Mouse (Mus musculus) CH12.LX (cell line): ENCODE measurements around the gene Tead1. TPM values are rescaled to one million over a fixed set of nuclear protein-coding genes. Genes with fewer than 3 reads are reported as not detected.

Experiments
- DNase-seq: peaks from one replicate; pipeline ENCODE4 v3.0.0-alpha.2; 2013; ENCODE audit errors: extremely low read depth
- H3K27ac ChIP-seq: 2 replicates; pipeline ENCODE4 v1.5.1; 2012; ENCODE audit warnings: low read depth, mild to moderate bottlenecking, control low read depth, moderate library complexity; ENCODE audit not compliant: insufficient read depth
- H3K27me3 ChIP-seq: replicated peaks from 2 replicates; pipeline ENCODE3; 2012; ENCODE audit warnings: inconsistent platforms
- H3K36me3 ChIP-seq, 2 experiments: replicated peaks in 1 of 2; 2 replicates each; pipeline versions ENCODE3 to v1.6.1; 2012; ENCODE audit warnings: inconsistent platforms in 1 of 2, low read length in 1 of 2, mild to moderate bottlenecking in 1 of 2, mixed read lengths in 1 of 2, moderate library complexity in 1 of 2; ENCODE audit not compliant: control insufficient read depth in 1 of 2, insufficient read depth in 1 of 2
- H3K4me1 ChIP-seq, 2 experiments: 2 replicates each; pipeline ENCODE4 v1.6.1; 2012; ENCODE audit warnings: inconsistent platforms in 1 of 2, moderate library complexity in 1 of 2; ENCODE audit not compliant: insufficient read depth in 2 of 2, control insufficient read depth in 1 of 2
- H3K4me2 ChIP-seq: 2 replicates; pipeline ENCODE4 v1.6.1; 2012; ENCODE audit warnings: low read depth, mild to moderate bottlenecking, control low read depth; ENCODE audit not compliant: poor library complexity, insufficient read depth, severe bottlenecking
- H3K4me3 ChIP-seq, 3 experiments: fragments of 150-350 bp in 1 of 3; sonication (generic) in 1 of 3; replicated peaks in 1 of 3; 2 replicates each; pipeline versions ENCODE3 to v1.5.1; 2011 to 2012; ENCODE audit warnings: low read depth in 2 of 3, low read length in 2 of 3, mild to moderate bottlenecking in 2 of 3, moderate library complexity in 2 of 3, control low read depth in 1 of 3, improper control_type of control experiment in 1 of 3, inconsistent platforms in 1 of 3, mixed read lengths in 1 of 3; ENCODE audit not compliant: poor library complexity in 1 of 3
- H3K79me2 ChIP-seq: replicated peaks from 2 replicates; pipeline ENCODE4 v1.6.1; 2012; ENCODE audit warnings: mild to moderate bottlenecking, moderate library complexity; ENCODE audit not compliant: control insufficient read depth, poor library complexity, insufficient read depth, severe bottlenecking; ENCODE audit errors: extremely low read depth
- H3K9ac ChIP-seq: 2 replicates; pipeline ENCODE4 v1.6.1; 2012; ENCODE audit warnings: low read depth, mild to moderate bottlenecking, control low read depth, moderate library complexity; ENCODE audit not compliant: insufficient read depth
- H3K9me3 ChIP-seq: replicated peaks from 2 replicates; pipeline ENCODE3; 2012; ENCODE audit warnings: low read length, inconsistent platforms, mixed read lengths
- BHLHE40 ChIP-seq: IDR thresholded peaks from 2 replicates; pipeline ENCODE4 v1.6.1; 2011; ENCODE audit warnings: mild to moderate bottlenecking, low read depth, low read length, improper control_type of control experiment
- CHD1 ChIP-seq: IDR thresholded peaks from 2 replicates; pipeline ENCODE4 v1.6.1; 2012; ENCODE audit warnings: low read depth, low read length, improper control_type of control experiment, inconsistent platforms
- CHD2 ChIP-seq: IDR thresholded peaks from 2 replicates; pipeline ENCODE4 v1.6.1; 2011; ENCODE audit warnings: low read length, improper control_type of control experiment
- CTCF ChIP-seq, 2 experiments: IDR thresholded peaks in 1 of 2; conservative IDR thresholded peaks in 1 of 2; 2 replicates each; pipeline ENCODE4 v1.5.1; 2011 to 2012; ENCODE audit warnings: low read depth in 2 of 2, low read length in 2 of 2, improper control_type of control experiment in 1 of 2, inconsistent platforms in 1 of 2, mild to moderate bottlenecking in 1 of 2, moderate library complexity in 1 of 2
- E2F4 ChIP-seq: IDR thresholded peaks from 2 replicates; pipeline ENCODE4 v1.6.1; 2011; ENCODE audit warnings: low read depth, low read length, improper control_type of control experiment; ENCODE audit not compliant: insufficient replicate concordance
- EP300 ChIP-seq: IDR thresholded peaks from 2 replicates; pipeline ENCODE4 v1.6.1; 2011; ENCODE audit warnings: low read length, improper control_type of control experiment
- ETS1 ChIP-seq: conservative IDR thresholded peaks from 2 replicates; pipeline ENCODE4 v1.6.1; 2012; ENCODE audit warnings: low read depth, mild to moderate bottlenecking, inconsistent platforms, low read length, improper control_type of control experiment, moderate library complexity
- GABPA ChIP-seq: IDR thresholded peaks from 2 replicates; pipeline ENCODE4 v1.6.1; 2012; ENCODE audit warnings: low read depth, low read length, improper control_type of control experiment, inconsistent platforms; ENCODE audit not compliant: insufficient replicate concordance
- IRF4 ChIP-seq: IDR thresholded peaks from 2 replicates; pipeline ENCODE4 v1.6.1; 2014; ENCODE audit warnings: low read depth, mild to moderate bottlenecking, inconsistent platforms, low read length, improper control_type of control experiment
- JUN ChIP-seq: IDR thresholded peaks from 2 replicates; pipeline ENCODE4 v1.6.1; 2011; ENCODE audit warnings: low read depth, mild to moderate bottlenecking, low read length, improper control_type of control experiment, moderate library complexity; ENCODE audit not compliant: insufficient read depth
- JUND ChIP-seq: conservative IDR thresholded peaks from 2 replicates; pipeline ENCODE4 v1.6.1; 2011; ENCODE audit warnings: low read depth, low read length, improper control_type of control experiment
- KAT2A ChIP-seq: IDR thresholded peaks from 2 replicates; pipeline ENCODE4 v1.6.1; 2012; ENCODE audit warnings: low read length, improper control_type of control experiment, inconsistent platforms; ENCODE audit not compliant: insufficient replicate concordance
- MAFK ChIP-seq: IDR thresholded peaks from 2 replicates; pipeline ENCODE4 v1.6.1; 2011; ENCODE audit warnings: low read length, improper control_type of control experiment; ENCODE audit not compliant: insufficient replicate concordance
- MAX ChIP-seq: IDR thresholded peaks from 2 replicates; pipeline ENCODE4 v1.6.1; 2011; ENCODE audit warnings: low read length, improper control_type of control experiment
- MAZ ChIP-seq: IDR thresholded peaks from 2 replicates; pipeline ENCODE4 v1.6.1; 2012; ENCODE audit warnings: low read depth, mild to moderate bottlenecking, inconsistent platforms, low read length, improper control_type of control experiment, moderate library complexity
- MEF2A ChIP-seq: IDR thresholded peaks from 2 replicates; pipeline ENCODE4 v1.6.1; 2014; ENCODE audit warnings: low read depth, mild to moderate bottlenecking, inconsistent platforms, low read length, improper control_type of control experiment, borderline replicate concordance
- MXI1 ChIP-seq: IDR thresholded peaks from 2 replicates; pipeline ENCODE4 v1.6.1; 2011; ENCODE audit warnings: mild to moderate bottlenecking, low read depth, low read length, improper control_type of control experiment
- MYC ChIP-seq: IDR thresholded peaks from 2 replicates; pipeline ENCODE4 v1.6.1; 2011; ENCODE audit warnings: low read depth, mild to moderate bottlenecking, improper control_type of control experiment, low read length
- NELFE ChIP-seq: IDR thresholded peaks from 2 replicates; pipeline ENCODE4 v1.6.1; 2011; ENCODE audit warnings: low read depth, low read length, improper control_type of control experiment
- NRF1 ChIP-seq: IDR thresholded peaks from 2 replicates; pipeline ENCODE4 v1.6.1; 2014; ENCODE audit warnings: low read depth, mild to moderate bottlenecking, inconsistent platforms, low read length, improper control_type of control experiment, moderate library complexity
- PAX5 ChIP-seq: IDR thresholded peaks from 2 replicates; pipeline ENCODE4 v1.6.1; 2012; ENCODE audit warnings: low read length, inconsistent platforms, mixed read lengths
- POLR2A ChIP-seq: IDR thresholded peaks from 2 replicates; pipeline ENCODE4 v1.6.1; 2011; ENCODE audit warnings: low read depth, mild to moderate bottlenecking, improper control_type of control experiment, low read length
- POLR2AphosphoS2 ChIP-seq: IDR thresholded peaks from 2 replicates; pipeline ENCODE4 v1.6.1; 2011; ENCODE audit warnings: low read depth, low read length, improper control_type of control experiment
- RCOR1 ChIP-seq: conservative IDR thresholded peaks from 2 replicates; pipeline ENCODE4 v1.6.1; 2012; ENCODE audit warnings: low read depth, mild to moderate bottlenecking, inconsistent platforms, low read length, improper control_type of control experiment
- SIN3A ChIP-seq: IDR thresholded peaks from 2 replicates; pipeline ENCODE4 v1.6.1; 2012; ENCODE audit warnings: low read length, improper control_type of control experiment, inconsistent platforms
- SMC3 ChIP-seq: IDR thresholded peaks from 2 replicates; pipeline ENCODE4 v1.6.1; 2011; ENCODE audit warnings: low read depth, low read length, improper control_type of control experiment
- TCF12 ChIP-seq: IDR thresholded peaks from 2 replicates; pipeline ENCODE4 v1.6.1; 2014; ENCODE audit warnings: low read depth, mild to moderate bottlenecking, inconsistent platforms, low read length, improper control_type of control experiment
- USF2 ChIP-seq: conservative IDR thresholded peaks from 2 replicates; pipeline ENCODE4 v1.6.1; 2011; ENCODE audit warnings: low read depth, low read length, improper control_type of control experiment
- ZKSCAN1 ChIP-seq: IDR thresholded peaks from 2 replicates; pipeline ENCODE4 v1.6.1; 2012; ENCODE audit warnings: low read depth, inconsistent platforms, low read length, improper control_type of control experiment, borderline replicate concordance
- ZMIZ1 ChIP-seq: IDR thresholded peaks from 2 replicates; pipeline ENCODE4 v1.6.1; 2012; ENCODE audit warnings: low read depth, mild to moderate bottlenecking, inconsistent platforms, low read length, improper control_type of control experiment
- dilution Hi-C: fragments of 300-500 bp; cut with MboI; formaldehyde crosslinking; loops from 2 replicates; pipeline ENCODE4 v1.14.3; 2020; ENCODE audit warnings: low sequenced_read_pairs; ENCODE audit not compliant: extremely low pct_unique_long_range_greater_than_20kb, extremely low pct_ligation_motif_present
- in situ Hi-C: fragments of 300-500 bp; cut with MboI; formaldehyde crosslinking; loops from 3 replicates; pipeline ENCODE4 v1.14.3; 2019; ENCODE audit warnings: low sequenced_read_pairs, low pct_ligation_motif_present, low pct_unique_long_range_greater_than_20kb, mixed read lengths
- polyA plus RNA-seq: library from polyadenylated mRNA; unstranded; fragments of >175 nt; gene quantifications from 2 replicates; pipeline ENCODE4 v1.2.1, GENCODE M21; 2012; ENCODE audit warnings: low read depth; ENCODE audit not compliant: insufficient read length
- total RNA-seq, 2 experiments: library from RNA; depleted of rRNA; stranded (reverse); fragments of 300-350 nt in 1 of 2; fragments of >200 nt in 1 of 2; gene quantifications; 2 replicates each; pipeline ENCODE4 v1.2.3; 2012 to 2014

Tead1 gene
- total and polyA plus RNA-seq, 3 experiments: not detected

GRCm38 (mm10) chr7:112760293-112760692 lies 81.2 kb downstream of the Tead1 start:
- DNase-seq: no peak
- H3K4me3 ChIP-seq: no peak overlapping the region
- TF ChIP-seq TCF12 (no peak), NELFE (no peak), PAX5 (no peak), SMC3 (no peak)
- TF ChIP-seq, all 38 proteins: peak for 0
- H3K4me2 ChIP-seq: no peak overlapping the region
- no peak overlapping the region for H3K27ac ChIP-seq
- no peak overlapping the region for H3K9ac ChIP-seq
- H3K4me1 ChIP-seq: peaks cover 0 to 49% of the 10 kb centered on the region in 2 experiments; a peak in 2 of 4 replicates
- no peaks in the 10 kb centered on the region for H3K9me3 ChIP-seq
- in situ Hi-C loops: no loop called here
- dilution Hi-C loops: no loop called here
- H3K27me3 ChIP-seq: peaks cover 9% of the 10 kb centered on the region
- no peaks in the 10 kb centered on the region for H3K36me3 ChIP-seq
- H3K79me2 ChIP-seq: no peaks in the 10 kb centered on the region

DNA sequence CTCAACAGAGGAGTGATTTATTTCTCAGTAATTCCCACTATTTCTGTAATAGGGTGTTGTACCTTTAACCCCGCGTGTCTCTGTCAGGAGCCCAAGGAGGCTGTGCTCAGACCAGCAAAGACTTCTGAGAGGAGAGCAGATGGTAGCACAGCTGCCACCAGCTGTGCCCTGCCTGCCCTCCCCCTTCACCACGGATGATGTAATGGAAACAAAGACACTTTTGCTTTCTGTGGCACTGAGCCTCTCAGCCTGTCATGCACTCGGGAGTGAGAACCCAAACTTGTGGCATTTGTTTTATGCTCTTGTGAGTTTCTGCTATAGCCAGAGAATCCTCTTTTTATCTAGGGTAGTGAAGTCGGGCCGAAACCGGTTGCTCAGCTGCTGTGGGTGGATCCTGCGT lies 81.7 kb downstream of the Tead1 start:
- Histone ChIP-seq H3K79me2 (no peaks in the 10 kb centered on the region), H3K9me3 (no peaks in the 10 kb centered on the region), H3K27ac (no peak overlapping the region), H3K36me3 (no peaks in the 10 kb centered on the region), H3K4me1 (peaks cover 0 to 54% of the 10 kb centered on the region in 2 experiments; a peak in 2 of 4 replicates), H3K27me3 (peaks cover 9% of the 10 kb centered on the region), H3K4me2 (no peak overlapping the region), H3K4me3 (peak overlapping the region in 1 of 3 experiments; percentile 12), H3K9ac (no peak overlapping the region)
- TF ChIP-seq JUND (peak; percentile 87), MEF2A (peak; percentile 80), NELFE (no peak), SIN3A (peak; percentile 86; the same call in 1 of the 2 replicates), TCF12 (peak; percentile 99), MXI1 (peak; percentile 41; the same call in 1 of the 2 replicates), ETS1 (peak; percentile 98), MYC (peak; percentile 67; the same call in 1 of the 2 replicates), CHD1 (no peak), CHD2 (peak; percentile 87), EP300 (peak; percentile 92), E2F4 (no peak), POLR2A (no peak), GABPA (no peak), SMC3 (no peak; the same call in 1 of the 2 replicates), ZMIZ1 (no peak), MAX (peak; percentile 71; the same call in 1 of the 2 replicates), MAZ (0 out of 2 replicates have a peak, but pooled peaks have one; percentile 40), NRF1 (no peak), ZKSCAN1 (no peak), IRF4 (peak; percentile 76), POLR2AphosphoS2 (no peak), CTCF (conservative IDR thresholded peaks at IDR 0.05 in 1 of 2, IDR thresholded peaks at IDR 0.05 in 1 of 2; ENCODE audit: low read depth in 2 of 2, low read length in 2 of 2) (no peak), JUN (peak; percentile 88), PAX5 (no peak), MAFK (peak; percentile 60; the same call in 1 of the 2 replicates), KAT2A (no peak), USF2 (no peak), RCOR1 (peak; percentile 52; the same call in 1 of the 2 replicates), BHLHE40 (peak; percentile 71)
- dilution Hi-C loops: no loop called here
- in situ Hi-C loops: no loop called here
- DNase-seq: peak; percentile 86
